Mouse (Mus musculus): ENCODE results near the gene Wwox. TPM values are rescaled to one million over a fixed set of nuclear protein-coding genes. Genes with fewer than 3 reads are reported as not detected.

Gene Wwox
- polyA plus RNA-seq, 1 experiment, result 13.5 TPM

DNA sequence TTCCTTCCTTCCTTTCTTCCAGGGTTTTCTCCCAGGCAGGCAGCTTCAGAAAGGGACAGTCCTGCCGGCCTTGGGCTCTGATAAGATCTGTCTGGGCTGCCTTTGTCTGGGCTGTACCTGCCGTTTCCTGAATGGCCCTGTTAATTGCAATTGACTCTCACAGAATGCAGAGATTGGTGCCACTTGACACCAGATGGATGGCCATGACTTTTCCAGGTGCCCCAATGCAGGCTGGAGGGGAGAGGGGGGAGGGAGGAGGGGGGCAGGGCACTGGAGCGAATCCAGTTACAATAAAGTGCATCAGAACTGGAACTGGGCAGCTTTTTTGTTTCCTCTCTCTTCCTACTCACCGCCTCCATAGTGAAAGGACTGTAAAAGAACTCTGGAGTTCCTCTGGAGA is 443.0 kb downstream of the Wwox start:
- WGBS, result 31% methylated on average over 4 of the region's 4 CpGs
- Histone ChIP-seq H3K4me3 (replicated peaks; ENCODE audit: control insufficient read depth, low read depth, low read length) (no peak overlapping the region), H3K27ac (ENCODE audit: control insufficient read depth, insufficient read depth, low read depth, low read length, poor library complexity) (peak overlapping the region; percentile 79), H3K4me1 (ENCODE audit: control insufficient read depth, insufficient read depth, low read length) (peaks cover 14% of the 10 kb centered on the region)
- TF ChIP-seq CTCF (IDR thresholded peaks at IDR 0.05; ENCODE audit: control insufficient read depth, insufficient read depth, low read length) (no peak), POLR2A (IDR thresholded peaks at IDR 0.05; ENCODE audit: borderline replicate concordance, control insufficient read depth, low read depth, low read length) (no peak)

- Histone ChIP-seq H3K27ac (ENCODE audit: control insufficient read depth, insufficient read depth, low read depth, low read length, poor library complexity) (peak overlapping the region; percentile 79), H3K4me3 (replicated peaks; ENCODE audit: control insufficient read depth, low read depth, low read length) (no peak overlapping the region), H3K4me1 (ENCODE audit: control insufficient read depth, insufficient read depth, low read length) (peaks cover 13% of the 10 kb centered on the region)
- WGBS, result 73% methylated on average over 11 of the region's 11 CpGs
- no peak for TF ChIP-seq CTCF (IDR thresholded peaks at IDR 0.05; ENCODE audit: control insufficient read depth, insufficient read depth, low read length)
- TF ChIP-seq POLR2A (IDR thresholded peaks at IDR 0.05; ENCODE audit: borderline replicate concordance, control insufficient read depth, low read depth, low read length), result no peak
Measured at GRCm38 (mm10) chr8:114882936-114883606, 443.6 kb downstream of the Wwox start.

DNA sequence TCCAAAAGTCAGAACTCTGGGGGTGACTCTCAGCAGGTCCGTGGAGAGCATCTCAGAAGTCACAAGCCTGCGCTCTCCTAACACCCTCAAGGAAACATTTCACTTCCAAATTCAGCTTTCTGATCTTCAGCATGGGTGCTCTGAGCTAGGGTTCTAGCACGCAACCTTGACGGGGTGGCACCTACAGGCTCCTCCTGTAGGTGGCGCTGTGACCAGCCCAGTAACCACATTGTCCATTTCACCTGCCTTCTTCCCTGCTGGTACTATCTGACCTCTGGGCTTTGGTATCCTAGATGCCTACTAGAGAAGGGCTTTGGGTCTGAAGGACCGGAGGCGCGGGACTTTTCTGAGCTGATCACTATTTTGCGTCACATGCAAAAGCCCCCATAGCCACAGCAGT is 444.5 kb downstream of the Wwox start:
- Histone ChIP-seq H3K4me1 (ENCODE audit: control insufficient read depth, insufficient read depth, low read length) (peaks cover 9% of the 10 kb centered on the region; the same call in 1 of the 2 replicates), H3K4me3 (replicated peaks; ENCODE audit: control insufficient read depth, low read depth, low read length) (no peak overlapping the region), H3K27ac (ENCODE audit: control insufficient read depth, insufficient read depth, low read depth, low read length, poor library complexity) (no peak overlapping the region)
- TF ChIP-seq CTCF (IDR thresholded peaks at IDR 0.05; ENCODE audit: control insufficient read depth, insufficient read depth, low read length), result peak; percentile 64
- no peak for TF ChIP-seq POLR2A (IDR thresholded peaks at IDR 0.05; ENCODE audit: borderline replicate concordance, control insufficient read depth, low read depth, low read length)
- 82% methylated on average over 9 of the region's 9 CpGs for WGBS

DNA sequence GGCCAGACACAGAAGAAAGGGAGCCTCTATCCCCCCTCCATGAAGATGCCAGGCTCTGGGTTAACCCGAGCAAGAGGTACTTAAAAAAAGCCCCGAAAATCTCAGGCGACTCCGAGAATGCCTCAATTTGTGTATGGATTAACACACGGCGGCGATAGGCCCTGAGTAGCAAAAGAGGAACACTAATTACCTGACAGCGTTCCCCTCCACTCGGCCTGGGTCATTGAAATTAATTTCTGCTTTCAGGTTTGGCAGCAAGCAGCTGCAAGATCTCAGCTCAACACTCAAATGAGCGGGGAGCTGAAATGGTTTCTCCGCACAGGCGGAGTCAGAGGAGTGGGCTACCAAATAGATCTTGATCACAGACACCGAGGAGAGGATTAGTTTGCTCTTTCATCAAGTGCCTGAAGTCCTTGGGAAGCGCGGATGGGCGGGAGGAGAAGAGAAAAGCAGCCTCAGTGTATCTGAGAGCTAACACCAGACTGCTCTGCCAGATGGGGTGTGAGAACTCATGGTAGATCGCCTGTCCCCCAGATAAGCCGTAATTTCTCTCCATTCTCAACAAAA is 445.7 kb downstream of the Wwox start:
- 58% methylated on average over 18 of the region's 18 CpGs for WGBS
- H3K27ac ChIP-seq (ENCODE audit: control insufficient read depth, insufficient read depth, low read depth, low read length, poor library complexity), result 0 out of 2 replicates have a peak overlapping the region, but pooled peaks have one; percentile 20
- TF ChIP-seq CTCF (IDR thresholded peaks at IDR 0.05; ENCODE audit: control insufficient read depth, insufficient read depth, low read length), result no peak
- TF ChIP-seq POLR2A (IDR thresholded peaks at IDR 0.05; ENCODE audit: borderline replicate concordance, control insufficient read depth, low read depth, low read length), result no peak

DNA sequence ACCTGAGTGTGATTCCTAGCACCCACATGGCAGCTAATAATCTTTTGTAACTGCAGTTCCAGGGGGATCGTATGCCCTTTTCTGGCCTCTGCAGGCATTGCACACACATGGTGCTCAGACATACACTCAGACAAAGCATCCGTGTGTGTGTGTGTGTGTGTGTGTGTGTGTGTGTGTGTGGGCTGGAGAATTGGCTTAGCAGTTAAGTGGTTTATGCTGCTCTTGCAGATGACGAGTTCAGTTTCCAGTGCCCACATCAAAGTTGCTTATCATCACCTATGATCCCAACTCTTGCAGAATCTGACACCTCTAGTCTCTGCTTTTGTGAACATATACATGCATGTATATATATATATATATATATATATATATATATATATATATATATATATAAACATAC is 448.9 kb downstream of the Wwox start:
- TF ChIP-seq POLR2A (IDR thresholded peaks at IDR 0.05; ENCODE audit: borderline replicate concordance, control insufficient read depth, low read depth, low read length), result no peak
- no peak for TF ChIP-seq CTCF (IDR thresholded peaks at IDR 0.05; ENCODE audit: control insufficient read depth, insufficient read depth, low read length)
- Histone ChIP-seq H3K27ac (ENCODE audit: control insufficient read depth, insufficient read depth, low read depth, low read length, poor library complexity) (no peak overlapping the region), H3K4me3 (replicated peaks; ENCODE audit: control insufficient read depth, low read depth, low read length) (no peak overlapping the region), H3K4me1 (ENCODE audit: control insufficient read depth, insufficient read depth, low read length) (no peaks in the 10 kb centered on the region)
- 77% methylated on average over 3 of the region's 3 CpGs for WGBS

More for the DNA sequence above, 445.7 kb downstream of the Wwox start:
- Histone ChIP-seq H3K4me1 (ENCODE audit: control insufficient read depth, insufficient read depth, low read length) (peaks cover 8% of the 10 kb centered on the region; the same call in 1 of the 2 replicates), H3K4me3 (replicated peaks; ENCODE audit: control insufficient read depth, low read depth, low read length) (no peak overlapping the region)

- Histone ChIP-seq H3K4me1 (ENCODE audit: control insufficient read depth, insufficient read depth, low read length) (no peaks in the 10 kb centered on the region), H3K27ac (ENCODE audit: control insufficient read depth, insufficient read depth, low read depth, low read length, poor library complexity) (no peak overlapping the region), H3K4me3 (replicated peaks; ENCODE audit: control insufficient read depth, low read depth, low read length) (no peak overlapping the region)
- TF ChIP-seq POLR2A (IDR thresholded peaks at IDR 0.05; ENCODE audit: borderline replicate concordance, control insufficient read depth, low read depth, low read length) (no peak), CTCF (IDR thresholded peaks at IDR 0.05; ENCODE audit: control insufficient read depth, insufficient read depth, low read length) (no peak)
- WGBS, result 86% methylated on average over 16 of the region's 16 CpGs
Measured at GRCm38 (mm10) chr8:114889578-114890374, 450.3 kb downstream of the Wwox start.

DNA sequence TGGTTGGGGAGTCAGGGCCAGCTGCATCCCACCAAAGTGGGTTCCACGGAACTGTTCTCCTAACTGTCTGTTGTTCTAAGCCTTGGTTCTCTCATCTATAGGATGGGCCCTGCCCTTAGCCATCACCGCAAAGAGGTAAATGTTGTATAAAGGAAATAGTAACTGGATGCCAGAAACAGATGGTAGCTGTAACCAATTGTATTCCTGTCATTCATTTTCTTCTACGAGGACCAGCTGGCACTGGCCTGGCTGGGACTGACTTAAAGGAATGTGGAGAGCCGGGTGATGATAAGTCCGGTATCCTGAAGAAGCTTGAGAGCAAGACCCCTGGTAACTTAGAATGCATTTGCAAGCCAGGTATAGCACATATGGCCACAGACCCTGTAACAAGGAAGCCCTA is 451.0 kb downstream of the Wwox start:
- no peak overlapping the region for H3K4me3 ChIP-seq (replicated peaks; ENCODE audit: control insufficient read depth, low read depth, low read length)
- no peak overlapping the region for H3K27ac ChIP-seq (ENCODE audit: control insufficient read depth, insufficient read depth, low read depth, low read length, poor library complexity)
- H3K4me1 ChIP-seq (ENCODE audit: control insufficient read depth, insufficient read depth, low read length), result no peaks in the 10 kb centered on the region
- TF ChIP-seq POLR2A (IDR thresholded peaks at IDR 0.05; ENCODE audit: borderline replicate concordance, control insufficient read depth, low read depth, low read length) (no peak), CTCF (IDR thresholded peaks at IDR 0.05; ENCODE audit: control insufficient read depth, insufficient read depth, low read length) (no peak)
- 81% methylated on average over 5 of the region's 5 CpGs for WGBS

DNA sequence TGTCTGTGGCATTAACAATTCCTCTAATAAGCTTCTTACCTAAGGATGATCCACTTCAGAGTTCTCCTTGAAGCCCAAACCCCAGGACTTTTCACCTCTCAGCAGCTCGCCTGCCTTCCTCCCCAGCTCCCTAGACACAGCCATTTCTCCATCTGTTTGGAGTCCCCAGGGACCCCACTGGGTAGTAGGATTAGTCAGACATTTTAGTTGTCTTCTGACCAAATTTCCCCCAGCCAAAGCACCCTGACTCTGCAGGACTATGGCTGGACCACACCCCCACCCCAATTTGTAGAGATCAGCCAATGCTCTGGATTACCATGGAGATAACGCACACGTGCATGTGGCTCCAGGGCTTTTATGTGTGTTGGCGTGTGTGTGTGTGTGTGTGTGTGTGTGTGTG is 451.8 kb downstream of the Wwox start:
- no peak overlapping the region for H3K27ac ChIP-seq (ENCODE audit: control insufficient read depth, insufficient read depth, low read depth, low read length, poor library complexity)
- H3K4me3 ChIP-seq (replicated peaks; ENCODE audit: control insufficient read depth, low read depth, low read length), result no peak overlapping the region
- 76% methylated on average over 4 of the region's 4 CpGs for WGBS
- H3K4me1 ChIP-seq (ENCODE audit: control insufficient read depth, insufficient read depth, low read length), result no peaks in the 10 kb centered on the region
- TF ChIP-seq POLR2A (IDR thresholded peaks at IDR 0.05; ENCODE audit: borderline replicate concordance, control insufficient read depth, low read depth, low read length) (no peak), CTCF (IDR thresholded peaks at IDR 0.05; ENCODE audit: control insufficient read depth, insufficient read depth, low read length) (no peak)
